Mouse (Mus musculus) lung, embryonic 14.5 days (tissue): ENCODE data around the gene Iqch. TPM values are rescaled to one million over a fixed set of nuclear protein-coding genes. Genes with fewer than 3 reads are reported as not detected.
A peak's percentile ranks its signal among the peaks of the same experiment; 100 is the strongest.

Experiments used
- ATAC-seq: fragments of 200-750 bp; cut with Nextera tagmentation; 2 replicates; pipeline ENCODE4 v1.8.0; 2017; ENCODE audit warnings: mild to moderate bottlenecking, moderate TSS enrichment, moderate library complexity; ENCODE audit not compliant: insufficient read depth
- DNase-seq: peaks from one replicate; pipeline ENCODE4 v3.0.0-alpha.2; 2015
- H3K27ac ChIP-seq: fragments of 300-500 bp; sonication (generic); 2 replicates; pipeline ENCODE4 v1.5.1; 2014; ENCODE audit warnings: low read depth, mild to moderate bottlenecking, moderate library complexity
- H3K27me3 ChIP-seq: fragments of 300-500 bp; sonication (generic); 2 replicates; pipeline ENCODE4 v1.6.1; 2014; ENCODE audit warnings: low read length, control low read depth; ENCODE audit not compliant: insufficient read depth
- H3K36me3 ChIP-seq: fragments of 300-500 bp; sonication (generic); 2 replicates; pipeline ENCODE4 v1.6.1; 2014; ENCODE audit warnings: control low read depth; ENCODE audit not compliant: insufficient read depth
- H3K4me1 ChIP-seq: fragments of 300-500 bp; sonication (generic); 2 replicates; pipeline ENCODE4 v1.6.1; 2014; ENCODE audit warnings: antibody characterized with exemption, control low read depth; ENCODE audit not compliant: insufficient read depth
- H3K4me2 ChIP-seq: fragments of 300-500 bp; sonication (generic); 2 replicates; pipeline ENCODE4 v1.6.1; 2014; ENCODE audit warnings: mild to moderate bottlenecking
- H3K4me3 ChIP-seq: fragments of 300-500 bp; sonication (generic); 2 replicates; pipeline ENCODE4 v1.5.1; 2014; ENCODE audit warnings: low read depth, low read length
- H3K9ac ChIP-seq: fragments of 300-500 bp; sonication (generic); 2 replicates; pipeline ENCODE4 v1.6.1; 2014
- H3K9me3 ChIP-seq: fragments of 300-500 bp; sonication (generic); 2 replicates; pipeline ENCODE4 v1.6.1; 2016; ENCODE audit warnings: low read depth, low read length, control low read depth
- CTCF ChIP-seq: IDR thresholded peaks from 2 replicates; pipeline ENCODE4 v1.5.1; 2016; ENCODE audit warnings: antibody characterized with exemption, low read depth
- WGBS: fragments of 180-500 bp; shearing (Covaris S2); extraction: QIAGEN DNeasy Blood & Tissue Kit; methylation state at CpG from one replicate; pipeline ENCODE4 v1.1.7; 2014; 5-methylcytosine and 5-hydroxymethylcytosine counted together
- polyA plus RNA-seq: library from polyadenylated mRNA; unstranded; fragments of >200 nt; fragmentation: Nextera tagmentation; extraction: Ambion mirVana; gene quantifications from 2 replicates; pipeline ENCODE4 v1.2.1, GENCODE M21; 2014

Iqch gene
- polyA plus RNA-seq, 1 experiment from 2014 or later, result 0.05 TPM

- H3K4me3 ChIP-seq, result no peak overlapping the region
- ATAC-seq, result no peak
- TF ChIP-seq CTCF, result no peak
- H3K9ac ChIP-seq, result no peak overlapping the region
- no peak overlapping the region for H3K4me2 ChIP-seq
- no peaks in the 10 kb centered on the region for H3K9me3 ChIP-seq
- H3K4me1 ChIP-seq, result no peaks in the 10 kb centered on the region
- WGBS, result 91% methylated on average over 9 of the region's 9 CpGs
- H3K27ac ChIP-seq, result no peak overlapping the region
- no peaks in the 10 kb centered on the region for H3K27me3 ChIP-seq
- DNase-seq, result no peak
- peaks cover 32% of the 10 kb centered on the region; the same call in 1 of the 2 replicates for H3K36me3 ChIP-seq
Measured at GRCm38 (mm10) chr9:63625090-63625756, 22.9 kb upstream of the Iqch start.

DNA sequence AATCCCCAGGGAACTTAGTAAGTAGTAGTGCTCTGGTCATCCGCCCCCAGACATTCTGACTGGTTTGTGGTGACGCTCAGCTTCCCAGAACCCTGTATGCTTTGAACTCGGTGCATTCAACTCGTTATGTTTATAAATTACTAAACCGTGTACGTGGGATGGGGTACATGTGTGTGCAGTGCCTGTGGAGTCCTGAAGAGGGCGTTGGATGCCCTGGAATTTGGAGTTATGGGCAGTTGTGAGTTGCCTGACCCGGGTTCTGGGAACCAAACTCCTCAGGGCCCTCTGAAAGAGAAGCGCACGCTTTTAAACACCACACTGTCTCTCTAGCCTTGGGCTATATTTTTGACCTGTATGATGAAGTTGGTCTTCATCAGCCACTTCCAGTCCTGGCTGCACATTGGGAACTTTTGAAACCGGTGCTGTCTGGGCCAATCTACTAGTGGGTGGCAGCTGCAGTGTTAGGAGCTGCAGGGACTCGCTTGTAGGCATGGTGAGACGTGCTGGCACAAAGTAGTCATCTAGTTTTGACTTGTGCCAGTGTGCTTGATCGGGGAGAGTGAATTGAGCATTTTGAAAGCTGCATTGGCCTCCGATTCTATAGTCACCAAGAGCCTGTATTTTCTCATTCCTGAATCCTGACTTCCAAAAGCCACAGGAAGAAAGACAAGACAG is 21.7 kb upstream of the Iqch start:
- no peak for ATAC-seq

GRCm38 (mm10) chr9:63617967-63618366 is 15.7 kb upstream of the Iqch start:
- no peak overlapping the region for H3K4me3 ChIP-seq
- no peaks in the 10 kb centered on the region for H3K9me3 ChIP-seq
- no peaks in the 10 kb centered on the region for H3K27me3 ChIP-seq
- peaks cover 6% of the 10 kb centered on the region for H3K4me1 ChIP-seq
- ATAC-seq (no peak), DNase-seq (no peak)
- H3K9ac ChIP-seq, result no peak overlapping the region
- no peak overlapping the region for H3K27ac ChIP-seq
- no peak for TF ChIP-seq CTCF
- H3K36me3 ChIP-seq, result peaks cover 41% of the 10 kb centered on the region
- no peak overlapping the region for H3K4me2 ChIP-seq
- WGBS, result 80% methylated on average over 2 of the region's 2 CpGs

More for the DNA sequence above, 21.7 kb upstream of the Iqch start:
- DNase-seq, result no peak
- H3K4me3 ChIP-seq, result no peak overlapping the region
- H3K27me3 ChIP-seq, result no peaks in the 10 kb centered on the region
- H3K4me1 ChIP-seq, result no peaks in the 10 kb centered on the region
- no peak overlapping the region for H3K27ac ChIP-seq
- no peak for TF ChIP-seq CTCF
- no peak overlapping the region for H3K4me2 ChIP-seq
- WGBS, result 80% methylated on average over 15 of the region's 15 CpGs
- no peaks in the 10 kb centered on the region for H3K9me3 ChIP-seq
- peaks cover 28% of the 10 kb centered on the region; the same call in 1 of the 2 replicates for H3K36me3 ChIP-seq
- no peak overlapping the region for H3K9ac ChIP-seq

DNA sequence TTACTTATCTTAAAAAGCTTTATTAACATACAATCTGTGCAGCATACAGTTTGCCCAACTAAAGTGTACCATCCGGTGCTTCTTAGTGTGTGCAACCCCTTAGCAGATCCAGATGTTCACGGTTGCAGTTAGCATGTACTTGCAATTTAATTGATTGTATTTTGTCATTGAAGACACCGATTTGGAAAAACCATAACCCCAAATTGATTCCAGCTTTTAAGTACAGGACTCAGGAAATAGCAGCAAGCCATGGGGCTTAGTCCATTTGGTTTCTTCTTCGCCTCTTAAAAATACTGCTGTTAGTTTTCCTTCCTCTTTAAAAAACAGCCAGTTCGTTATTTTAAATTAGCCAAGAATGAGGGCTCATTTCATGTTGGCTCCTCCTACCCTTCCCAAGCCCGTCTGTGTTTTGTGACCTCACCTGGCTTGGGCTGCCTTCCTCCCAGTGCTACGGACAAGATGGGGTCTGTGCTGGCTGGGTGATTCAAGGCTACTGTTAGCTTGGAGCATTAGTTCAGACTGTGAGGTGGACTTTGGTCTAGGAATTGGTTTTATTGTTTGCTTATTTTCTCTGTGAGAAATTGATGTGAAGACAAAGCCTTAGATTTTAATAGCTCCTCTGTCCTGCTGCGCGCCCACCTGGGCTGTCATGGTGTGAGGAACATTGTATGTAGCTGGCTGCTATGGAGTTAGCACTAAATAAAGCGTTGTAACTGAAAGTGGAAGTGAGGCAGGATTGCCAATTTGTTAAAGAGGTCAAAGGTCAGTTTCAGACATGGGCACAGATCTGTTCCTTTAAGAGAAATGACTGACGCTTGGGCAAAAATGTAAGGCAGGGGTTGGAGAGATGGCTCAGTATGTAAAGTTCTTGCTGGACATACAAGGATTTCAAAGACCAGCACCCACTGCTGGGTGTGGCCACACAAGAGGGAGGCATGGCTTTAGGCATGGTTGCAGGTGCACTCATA is 12.0 kb upstream of the Iqch start:
- TF ChIP-seq CTCF, result no peak
- Histone ChIP-seq H3K27ac (0 out of 2 replicates have a peak overlapping the region, but pooled peaks have one; percentile 78), H3K9me3 (no peaks in the 10 kb centered on the region), H3K9ac (no peak overlapping the region), H3K36me3 (peaks cover 22% of the 10 kb centered on the region), H3K4me3 (no peak overlapping the region), H3K4me1 (peaks cover 12% of the 10 kb centered on the region), H3K27me3 (no peaks in the 10 kb centered on the region), H3K4me2 (no peak overlapping the region)
- DNase-seq, result no peak
- no peak for ATAC-seq
- 78% methylated on average over 11 of the region's 11 CpGs for WGBS

- no peak overlapping the region for H3K4me3 ChIP-seq
- DNase-seq (peak; percentile 60), ATAC-seq (peak; percentile 59; the same call in 1 of the 2 replicates)
- 9% methylated on average over 1 of the region's 1 CpGs for WGBS
- H3K27ac ChIP-seq, result peak overlapping the region; percentile 78; the same call in 1 of the 2 replicates
- H3K4me2 ChIP-seq, result peak overlapping the region; percentile 49
- no peaks in the 10 kb centered on the region for H3K9me3 ChIP-seq
- peaks cover 12% of the 10 kb centered on the region for H3K4me1 ChIP-seq
- no peaks in the 10 kb centered on the region for H3K27me3 ChIP-seq
- no peak overlapping the region for H3K9ac ChIP-seq
- peaks cover 18% of the 10 kb centered on the region for H3K36me3 ChIP-seq
- no peak for TF ChIP-seq CTCF
Measured at GRCm38 (mm10) chr9:63613569-63613968, 11.3 kb upstream of the Iqch start.

DNA sequence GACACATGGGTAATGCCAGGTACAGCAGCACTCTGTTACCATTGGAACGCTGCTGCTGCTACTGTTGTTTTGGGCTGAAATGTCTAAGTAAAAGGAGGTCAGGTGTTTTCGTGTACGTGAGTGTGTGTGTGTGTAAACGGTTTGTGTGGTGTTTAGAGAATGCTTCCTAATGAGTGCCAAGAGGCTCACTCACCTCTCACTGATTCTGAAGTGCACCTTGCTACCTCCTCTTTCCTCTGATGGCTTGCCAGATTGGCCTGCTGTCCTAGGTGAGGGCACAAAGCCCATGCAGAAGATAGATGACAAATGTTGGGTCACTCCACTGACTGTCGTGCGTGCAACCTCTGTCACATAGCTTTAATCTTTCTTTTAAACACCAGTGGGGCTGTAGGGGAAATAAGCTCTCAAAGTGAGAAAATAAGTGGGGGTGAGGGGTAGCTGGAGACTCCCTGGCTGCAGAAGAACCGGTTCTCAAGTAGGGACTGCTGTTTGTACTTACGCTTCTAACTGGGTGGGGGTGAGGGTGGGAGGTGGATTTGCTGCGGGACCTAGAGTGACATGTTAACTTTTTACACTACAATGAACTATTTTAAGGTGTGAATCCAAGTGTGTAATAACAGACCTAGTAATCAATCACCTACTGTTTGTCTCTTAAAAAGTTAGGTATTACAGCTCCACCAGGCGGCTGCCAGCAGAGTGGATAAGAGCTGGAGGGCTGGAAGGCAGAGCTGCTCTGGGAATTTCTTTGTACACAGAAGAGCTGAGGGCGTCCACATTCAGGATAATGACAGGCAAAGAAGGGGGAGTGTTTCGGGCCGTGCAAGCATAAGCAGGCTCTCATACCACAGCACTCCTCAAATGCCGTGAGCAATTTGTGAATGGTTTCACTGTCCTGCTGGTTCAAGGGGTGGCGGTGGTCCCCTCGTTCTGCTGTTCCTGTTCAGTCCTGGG is 10.5 kb upstream of the Iqch start:
- H3K27ac ChIP-seq, result peak overlapping the region; percentile 78
- H3K9ac ChIP-seq, result no peak overlapping the region
- ATAC-seq (peak; percentile 80), DNase-seq (peak; percentile 77)
- H3K9me3 ChIP-seq, result no peaks in the 10 kb centered on the region
- peak overlapping the region; percentile 49 for H3K4me2 ChIP-seq
- peak; percentile 51 for TF ChIP-seq CTCF
- no peaks in the 10 kb centered on the region for H3K27me3 ChIP-seq
- 33% methylated on average over 16 of the region's 16 CpGs for WGBS
- H3K4me3 ChIP-seq, result no peak overlapping the region
- peaks cover 11% of the 10 kb centered on the region for H3K36me3 ChIP-seq
- H3K4me1 ChIP-seq, result peaks cover 12% of the 10 kb centered on the region
